Mouse (Mus musculus): ENCODE measurements around the gene Psapl1.

DNA sequence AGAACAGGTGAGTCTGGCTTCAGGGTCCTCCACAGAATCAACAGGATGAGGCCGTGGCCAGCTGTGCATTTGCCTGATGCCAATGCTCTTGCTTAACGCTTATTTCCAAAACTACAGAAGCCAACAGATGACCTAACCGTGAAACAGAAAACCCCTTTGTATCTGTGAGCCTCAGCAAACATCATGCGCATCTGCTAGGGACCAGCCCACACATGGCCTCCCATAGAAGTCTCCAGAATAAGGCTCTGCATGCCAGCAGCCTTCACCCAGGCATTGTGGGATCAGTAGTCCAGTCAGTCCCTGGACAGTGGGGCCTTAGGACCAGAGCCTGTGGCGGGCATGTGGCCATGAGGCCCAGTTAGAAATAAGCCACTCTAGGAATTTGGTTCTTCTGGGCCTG, 400 bp upstream of the Psapl1 start:
- TF ChIP-seq CTCF (IDR thresholded peaks at IDR 0.05; ENCODE audit: low read depth, low read length), result no peak
- TF ChIP-seq POLR2A (IDR thresholded peaks at IDR 0.05; ENCODE audit: extremely low read depth, insufficient read depth, low read length), result no peak
